Mouse (Mus musculus) forebrain, embryonic 14.5 days (tissue): ENCODE measurements around the gene Rtraf. TPM values are rescaled to one million over a fixed set of nuclear protein-coding genes. Genes with fewer than 3 reads are reported as not detected.
"Not testable (repeated sequence)": the region's sequence is repeated elsewhere in the genome, so short reads cannot be mapped to it uniquely, and the experiment has no call there.

Experiments used
- ATAC-seq: fragments of 200-750 bp; cut with Nextera tagmentation; 2 replicates; pipeline ENCODE4 v1.8.0; 2017; ENCODE audit warnings: mild to moderate bottlenecking, moderate library complexity
- DNase-seq: peaks from one replicate; pipeline ENCODE4 v3.0.0-alpha.2; 2015; ENCODE audit warnings: low spot score
- H3K27ac ChIP-seq: fragments of 300-500 bp; sonication (generic); 2 replicates; pipeline ENCODE4 v1.5.1; 2014; ENCODE audit warnings: low read depth, mild to moderate bottlenecking, control low read depth, low read length, moderate library complexity
- H3K27me3 ChIP-seq: fragments of 300-500 bp; sonication (generic); replicated peaks from 2 replicates; pipeline ENCODE4 v1.6.1; 2014; ENCODE audit warnings: low read length, control low read depth, mixed read lengths; ENCODE audit not compliant: control insufficient read depth, insufficient read depth
- H3K36me3 ChIP-seq: fragments of 300-500 bp; sonication (generic); 2 replicates; pipeline ENCODE4 v1.6.1; 2014; ENCODE audit warnings: low read length, control low read depth; ENCODE audit not compliant: control insufficient read depth, insufficient read depth
- H3K4me1 ChIP-seq: fragments of 300-500 bp; sonication (generic); 2 replicates; pipeline ENCODE4 v1.6.1; 2014; ENCODE audit warnings: antibody characterized with exemption, low read length, control low read depth; ENCODE audit not compliant: control insufficient read depth, insufficient read depth
- H3K4me2 ChIP-seq: fragments of 300-500 bp; sonication (generic); 2 replicates; pipeline ENCODE4 v1.6.1; 2014; ENCODE audit warnings: mild to moderate bottlenecking, control low read depth, low read length
- H3K4me3 ChIP-seq: fragments of 300-500 bp; sonication (generic); 2 replicates; pipeline ENCODE4 v1.5.1; 2014; ENCODE audit warnings: low read depth, low read length, control low read depth
- H3K9ac ChIP-seq: fragments of 300-500 bp; sonication (generic); 2 replicates; pipeline ENCODE4 v1.6.1; 2014; ENCODE audit warnings: mild to moderate bottlenecking, low read length, control low read depth, moderate library complexity
- H3K9me3 ChIP-seq: fragments of 300-500 bp; sonication (generic); replicated peaks from 2 replicates; pipeline ENCODE4 v1.6.1; 2016; ENCODE audit warnings: low read length, control low read depth, mixed read lengths; ENCODE audit not compliant: control insufficient read depth
- WGBS: fragments of 180-500 bp; shearing (Covaris S2); extraction: QIAGEN DNeasy Blood & Tissue Kit; methylation state at CpG from one replicate; pipeline ENCODE4 v1.1.7; 2014; 5-methylcytosine and 5-hydroxymethylcytosine counted together
- polyA plus RNA-seq: library from polyadenylated mRNA; unstranded; fragments of >200 nt; fragmentation: Nextera tagmentation; extraction: Ambion mirVana; gene quantifications from 2 replicates; pipeline ENCODE4 v1.2.1, GENCODE M21; 2014

Gene Rtraf
- 215 and 252 TPM in 2 replicates for polyA plus RNA-seq

GRCm38 (mm10) chr14:19823321-19824142, at the start of gene Rtraf:
TSS of gene Rtraf (minus strand) at chr14:19823824.
- Histone ChIP-seq H3K4me3 (peak within 1 kb of the TSS; percentile 92), H3K4me1 (peaks cover 24% of the 10 kb centered on the region), H3K36me3 (peaks cover 29% of the 10 kb centered on the region), H3K27ac (peak within 1 kb of the TSS; percentile 95), H3K9ac (peak within 1 kb of the TSS; percentile 92), H3K27me3 (no peaks in the 10 kb centered on the region), H3K4me2 (peak within 1 kb of the TSS; percentile 81), H3K9me3 (no peaks in the 10 kb centered on the region)
- DNase-seq: peak; percentile 98
- peak; percentile 97 for ATAC-seq
- under 1% methylated on average over 79 of the region's 80 CpGs for WGBS

GRCm38 (mm10) chr14:19867286-19867935, 43.8 kb upstream of the Rtraf start:
- H3K4me2 ChIP-seq: no peak overlapping the region
- H3K9me3 ChIP-seq: no peaks in the 10 kb centered on the region
- H3K36me3 ChIP-seq: peaks cover 8% of the 10 kb centered on the region; the same call in 1 of the 2 replicates
- H3K27ac ChIP-seq: no peak overlapping the region
- WGBS: 62% methylated on average over 5 of the region's 5 CpGs
- DNase-seq: no peak
- no peak for ATAC-seq
- H3K27me3 ChIP-seq: no peaks in the 10 kb centered on the region
- H3K9ac ChIP-seq: no peak overlapping the region
- no peak overlapping the region for H3K4me3 ChIP-seq
- H3K4me1 ChIP-seq: 0 out of 2 replicates have a peak, but pooled peaks cover 3% of the 10 kb centered on the region

DNA sequence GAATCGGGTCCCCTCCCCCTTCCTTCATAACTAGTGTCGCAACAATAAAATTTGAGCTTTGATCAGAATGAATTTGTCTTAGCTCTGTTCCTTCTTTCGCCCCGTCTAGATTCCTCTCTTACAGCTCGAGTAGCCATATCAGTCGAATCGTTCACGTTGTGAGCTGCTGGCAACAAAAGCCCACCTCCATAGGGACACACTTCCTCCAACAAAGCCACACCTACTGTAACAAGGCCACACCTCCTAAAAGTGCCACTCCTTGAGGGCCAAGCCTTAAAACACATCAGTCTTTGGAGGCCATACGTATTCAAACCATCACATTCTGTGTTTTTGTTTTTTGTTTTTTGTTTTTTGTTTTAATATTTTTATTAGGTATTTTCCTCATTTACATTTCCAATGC, 41.5 kb upstream of the Rtraf start:
- not testable (repeated sequence) for H3K9me3 ChIP-seq, H3K36me3 ChIP-seq, ATAC-seq, H3K4me1 ChIP-seq, H3K4me2 ChIP-seq, H3K27me3 ChIP-seq, H3K4me3 ChIP-seq, H3K27ac ChIP-seq, DNase-seq, H3K9ac ChIP-seq
- 86% methylated on average over 9 of the region's 9 CpGs for WGBS

- no peaks in the 10 kb centered on the region for H3K27me3 ChIP-seq
- no peaks in the 10 kb centered on the region for H3K4me1 ChIP-seq
- no peak overlapping the region for H3K27ac ChIP-seq
- 86% methylated on average over 8 of the region's 8 CpGs for WGBS
- H3K4me2 ChIP-seq: no peak overlapping the region
- no peak for DNase-seq
- no peaks in the 10 kb centered on the region for H3K9me3 ChIP-seq
- H3K36me3 ChIP-seq: no peaks in the 10 kb centered on the region
- no peak overlapping the region for H3K9ac ChIP-seq
- no peak overlapping the region for H3K4me3 ChIP-seq
- no peak for ATAC-seq
These were observed 37.9 kb upstream of the Rtraf start for GRCm38 (mm10) chr14:19861311-19862080.

DNA sequence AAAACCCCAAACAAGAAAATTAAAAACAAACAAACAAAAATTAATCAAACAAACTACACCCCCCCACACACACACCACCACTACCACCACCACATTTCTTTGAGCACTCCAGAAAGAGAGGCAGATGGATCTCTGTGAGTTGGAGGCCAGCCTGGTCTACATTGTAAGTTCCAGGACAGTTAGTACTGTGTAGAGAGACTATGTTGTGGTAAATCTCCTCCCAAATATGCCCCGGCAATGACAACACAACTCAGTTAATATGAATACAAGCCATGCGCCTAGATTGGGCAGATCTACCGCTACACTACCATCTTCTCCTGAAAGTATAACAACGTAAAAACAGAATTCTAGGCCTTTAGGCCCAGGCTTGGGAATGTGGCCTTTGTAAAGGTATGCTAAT, 36.7 kb upstream of the Rtraf start:
- Histone ChIP-seq H3K27me3 (no peaks in the 10 kb centered on the region), H3K4me1 (no peaks in the 10 kb centered on the region), H3K36me3 (no peaks in the 10 kb centered on the region), H3K9ac (no peak overlapping the region), H3K27ac (no peak overlapping the region), H3K4me3 (no peak overlapping the region), H3K9me3 (no peaks in the 10 kb centered on the region), H3K4me2 (no peak overlapping the region)
- 89% methylated on average over 4 of the region's 4 CpGs for WGBS
- no peak for DNase-seq
- ATAC-seq: no peak

DNA sequence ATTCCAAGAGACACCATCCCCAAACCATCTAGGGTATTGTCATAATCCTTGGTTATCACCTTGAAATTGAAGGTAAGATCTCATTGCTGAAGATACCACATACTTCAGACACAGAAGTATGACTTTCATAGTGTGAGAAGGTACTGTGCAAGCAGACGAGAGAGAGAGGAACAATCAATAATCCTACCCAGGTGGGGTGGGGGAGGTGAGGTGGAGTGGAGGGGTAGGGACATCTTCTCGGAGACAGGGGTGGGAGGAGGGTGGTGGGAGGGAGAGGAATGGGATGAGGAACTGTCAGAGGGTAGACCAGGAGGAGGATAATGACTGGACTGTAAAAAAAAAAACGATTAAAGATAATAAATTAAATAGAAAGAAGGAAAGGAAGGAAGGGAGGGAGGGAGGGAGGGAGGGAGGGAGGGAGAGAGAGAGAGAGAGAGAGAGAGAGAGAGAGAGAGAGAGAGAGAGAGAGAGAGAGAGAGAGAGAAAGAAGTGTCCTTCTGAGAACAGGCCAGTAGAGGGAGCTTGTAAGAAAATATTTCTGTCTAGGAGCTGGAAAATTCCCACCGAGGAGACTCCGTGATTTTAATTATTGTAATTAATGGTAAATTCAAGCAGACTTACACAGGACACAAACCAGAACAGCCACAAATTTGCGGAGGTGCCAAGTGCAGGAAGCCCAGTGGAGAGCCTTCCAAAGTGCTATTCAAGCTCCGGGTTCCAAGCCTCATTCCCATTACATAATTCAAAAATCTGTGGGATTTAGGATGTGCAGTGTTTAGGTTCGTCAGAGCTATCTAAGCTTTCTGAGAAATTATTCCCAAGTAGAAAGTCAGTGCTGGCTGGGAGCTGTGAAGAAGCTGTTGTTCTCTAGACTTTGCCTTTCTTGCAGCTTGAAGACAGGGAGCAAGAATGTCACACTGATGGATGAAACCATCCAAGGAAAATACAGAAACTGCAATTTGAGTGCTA, 35.5 kb upstream of the Rtraf start:
- DNase-seq: peak; percentile 83
- Histone ChIP-seq H3K36me3 (no peaks in the 10 kb centered on the region), H3K9ac (no peak overlapping the region), H3K9me3 (no peaks in the 10 kb centered on the region), H3K27ac (no peak overlapping the region), H3K4me2 (no peak overlapping the region), H3K4me3 (no peak overlapping the region), H3K27me3 (no peaks in the 10 kb centered on the region), H3K4me1 (no peaks in the 10 kb centered on the region)
- 45% methylated on average over 8 of the region's 8 CpGs for WGBS
- ATAC-seq: 0 out of 2 replicates have a peak, but pooled peaks have one; percentile 40

DNA sequence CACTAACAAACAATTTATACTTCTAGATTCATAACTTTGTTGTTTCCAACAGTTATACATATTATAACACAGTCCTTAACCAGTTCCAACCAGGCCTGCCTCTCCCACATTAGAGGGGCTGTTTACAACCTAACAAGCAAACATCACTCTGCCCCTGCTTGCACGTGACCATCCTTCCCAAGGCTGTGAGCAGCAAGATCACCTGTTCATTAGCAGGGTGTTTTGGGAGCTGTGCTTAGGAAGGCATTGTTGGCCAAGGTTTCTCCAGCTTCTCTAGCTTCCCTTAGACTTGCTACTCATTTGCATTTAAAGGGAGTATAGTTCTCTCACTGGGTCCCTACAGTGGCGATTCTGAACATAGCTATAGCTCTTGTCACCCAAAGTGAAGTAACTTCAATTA, 34.7 kb upstream of the Rtraf start:
- 70% methylated on average over 2 of the region's 2 CpGs for WGBS
- H3K9me3 ChIP-seq: no peaks in the 10 kb centered on the region
- H3K27ac ChIP-seq: no peak overlapping the region
- H3K4me3 ChIP-seq: no peak overlapping the region
- H3K4me2 ChIP-seq: no peak overlapping the region
- no peaks in the 10 kb centered on the region for H3K27me3 ChIP-seq
- H3K4me1 ChIP-seq: no peaks in the 10 kb centered on the region
- H3K9ac ChIP-seq: no peak overlapping the region
- no peaks in the 10 kb centered on the region for H3K36me3 ChIP-seq
- no peak for DNase-seq
- no peak for ATAC-seq

GRCm38 (mm10) chr14:19853471-19853870, 29.8 kb upstream of the Rtraf start:
- WGBS: 53% methylated on average over 3 of the region's 3 CpGs
- ATAC-seq: no peak

More at GRCm38 (mm10) chr14:19853471-19853870, 29.8 kb upstream of the Rtraf start:
- no peak overlapping the region for H3K4me3 ChIP-seq
- H3K4me2 ChIP-seq: no peak overlapping the region
- H3K27me3 ChIP-seq: no peaks in the 10 kb centered on the region
- no peaks in the 10 kb centered on the region for H3K9me3 ChIP-seq
- H3K27ac ChIP-seq: no peak overlapping the region
- no peaks in the 10 kb centered on the region for H3K36me3 ChIP-seq
- no peak for DNase-seq
- no peaks in the 10 kb centered on the region for H3K4me1 ChIP-seq
- H3K9ac ChIP-seq: no peak overlapping the region
